Mouse (Mus musculus) right cerebral cortex, postnatal 36 days (tissue): ENCODE data around the gene Agps.

Experiments
- DNase-seq, 2 experiments: peaks; one replicate each; pipeline ENCODE4 v3.0.0; 2022; ENCODE audit warnings: low spot score in 2 of 2, mixed read lengths in 1 of 2

Agps gene

GRCm38 (mm10) chr2:75828931-75829610, 2.9 kb upstream of the Agps start:
- DNase-seq = no peak

GRCm38 (mm10) chr2:75830233-75830632, 1.7 kb upstream of the Agps start:
- DNase-seq = no peak

GRCm38 (mm10) chr2:75832781-75833180, 804 bp downstream of the Agps start:
- DNase-seq = no peak

DNA sequence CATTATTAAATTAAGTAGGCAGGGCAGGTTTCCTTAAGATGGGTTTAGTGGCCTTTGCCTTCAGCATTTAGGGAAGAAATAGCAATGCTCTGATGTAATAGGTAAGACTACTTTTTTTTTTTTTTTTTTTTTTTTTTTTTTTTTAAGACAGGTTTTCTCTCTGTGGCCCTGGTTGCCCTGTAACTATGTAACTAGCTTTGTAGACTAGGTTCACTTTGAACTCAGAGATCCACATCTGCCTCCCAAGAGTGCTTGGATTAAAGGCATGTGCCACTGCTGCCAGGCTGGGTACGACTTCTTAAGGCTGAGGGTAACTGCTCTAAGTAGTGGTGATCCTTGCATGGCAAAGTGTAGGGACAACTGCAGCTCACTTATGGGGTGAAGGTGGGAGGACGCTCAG, 2.5 kb downstream of the Agps start:
- no peak for DNase-seq

GRCm38 (mm10) chr2:75842302-75842701, 10.3 kb downstream of the Agps start:
- DNase-seq = no peak

DNA sequence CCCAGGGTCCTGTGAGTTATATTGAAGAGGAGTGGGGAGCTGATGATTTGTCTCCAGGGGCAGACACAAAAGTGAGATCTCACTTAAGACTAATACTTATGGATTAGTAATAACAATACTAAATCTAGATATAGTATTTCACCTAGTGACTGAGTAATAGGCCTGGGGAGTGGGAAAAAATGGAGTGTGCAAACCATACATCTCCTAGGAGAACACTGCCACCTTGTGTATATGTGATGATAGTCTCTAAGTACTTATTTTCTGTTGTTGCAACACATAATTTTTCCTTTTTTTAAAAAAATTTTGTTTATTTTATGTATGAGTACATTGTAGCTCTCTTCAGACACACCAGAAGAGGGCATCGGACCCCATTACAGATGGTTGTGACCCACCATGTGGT, 15.7 kb downstream of the Agps start:
- no peak for DNase-seq

GRCm38 (mm10) chr2:75852483-75852882, 20.5 kb downstream of the Agps start:
- no peak for DNase-seq

- DNase-seq = no peak
Observed at GRCm38 (mm10) chr2:75854136-75854535, 22.2 kb downstream of the Agps start.

GRCm38 (mm10) chr2:75861115-75861514, 29.1 kb downstream of the Agps start:
- no peak for DNase-seq

DNA sequence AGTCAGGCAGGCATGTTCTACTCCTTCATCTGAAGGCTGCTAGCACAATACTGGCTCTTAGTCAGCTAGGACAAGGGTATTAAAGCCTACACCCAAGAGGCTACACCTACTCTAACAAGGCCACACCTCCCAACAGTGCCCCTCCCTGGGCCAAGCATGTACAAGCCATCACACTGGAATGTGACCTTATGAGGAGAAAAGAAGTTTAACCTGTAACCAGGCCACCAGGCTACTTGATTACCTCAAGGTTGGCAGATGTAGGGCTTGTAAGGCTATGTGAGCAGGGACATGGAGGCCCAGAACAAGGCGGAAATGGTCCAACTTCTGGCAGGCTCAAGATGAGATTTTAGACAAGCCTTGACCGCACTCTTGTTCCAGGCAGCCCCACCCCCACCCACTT, 37.6 kb downstream of the Agps start:
- DNase-seq = no peak

- no peak for DNase-seq
Observed at GRCm38 (mm10) chr2:75874008-75874559, 42.1 kb downstream of the Agps start.

GRCm38 (mm10) chr2:75879791-75880190, 47.8 kb downstream of the Agps start:
- no peak for DNase-seq

DNA sequence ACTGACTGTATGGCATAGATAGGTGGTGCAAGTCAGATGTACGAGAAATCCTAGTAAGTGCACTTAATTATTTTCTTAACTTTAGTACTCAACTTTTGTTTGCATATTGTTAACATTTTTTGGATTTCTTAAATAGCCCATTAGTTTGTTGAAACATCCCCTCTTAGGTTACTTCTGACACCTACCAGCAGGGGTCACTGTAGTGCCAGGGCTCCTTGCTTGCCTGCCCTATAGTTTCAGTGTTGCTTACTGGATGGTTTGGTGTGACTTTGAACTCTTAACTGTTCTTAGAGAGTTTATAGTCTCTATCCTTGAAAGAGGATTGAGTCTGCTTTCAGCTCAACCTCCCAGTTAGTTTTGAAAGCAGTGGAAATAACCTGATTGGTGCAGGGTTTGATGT, 51.6 kb downstream of the Agps start:
- DNase-seq = peak in 1 of 2 experiments; percentile 28

DNA sequence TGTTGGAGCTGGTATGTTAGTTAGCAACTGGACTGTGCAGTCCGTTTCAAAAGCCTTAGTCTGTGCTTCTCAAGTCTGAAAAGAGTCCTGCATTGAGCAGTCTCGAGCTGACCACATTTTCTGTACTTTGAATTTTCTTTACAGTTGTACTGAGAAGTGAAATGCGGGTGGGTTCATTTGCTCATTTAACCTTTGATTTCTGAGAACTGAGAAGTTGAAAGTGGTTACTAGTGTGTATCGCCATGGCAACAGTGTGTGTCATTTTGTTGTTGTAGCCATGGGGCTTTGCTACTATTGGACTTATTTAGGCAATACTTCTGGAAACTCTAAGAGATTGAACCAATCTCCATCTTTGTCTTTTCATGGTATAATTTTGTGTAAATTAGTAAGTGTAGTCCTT, 60.0 kb downstream of the Agps start:
- no peak for DNase-seq

- DNase-seq = no peak
Observed at GRCm38 (mm10) chr2:75895711-75896110, 63.7 kb downstream of the Agps start.

GRCm38 (mm10) chr2:75900281-75900680, 68.3 kb downstream of the Agps start:
- DNase-seq = no peak

GRCm38 (mm10) chr2:75901869-75902268, 69.9 kb downstream of the Agps start:
- no peak for DNase-seq

- DNase-seq = no peak
Observed at GRCm38 (mm10) chr2:75907142-75907541, 75.2 kb downstream of the Agps start.

DNA sequence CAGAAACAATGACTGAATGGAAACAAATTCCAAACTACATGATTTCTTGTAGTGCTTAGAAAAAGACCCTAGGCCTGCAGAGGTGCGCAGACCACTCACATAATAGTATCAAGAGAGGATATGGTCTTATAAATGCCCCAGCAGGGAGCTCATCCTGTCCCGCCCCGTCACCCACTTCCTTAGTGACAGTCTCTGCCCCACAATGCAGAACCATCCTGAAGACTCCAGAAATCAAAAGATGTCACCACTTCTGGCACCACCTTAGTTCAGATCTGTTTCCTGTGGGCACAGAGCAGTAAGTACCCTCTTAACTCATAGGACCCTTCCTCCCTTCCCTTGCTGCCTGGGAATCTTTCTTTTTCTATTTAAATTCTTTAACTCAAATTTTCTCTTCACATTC, 83.1 kb downstream of the Agps start:
- DNase-seq = no peak

GRCm38 (mm10) chr2:75923807-75924340, 91.9 kb downstream of the Agps start:
- no peak for DNase-seq

GRCm38 (mm10) chr2:75926061-75926460, 94.1 kb downstream of the Agps start:
- DNase-seq = no peak

DNA sequence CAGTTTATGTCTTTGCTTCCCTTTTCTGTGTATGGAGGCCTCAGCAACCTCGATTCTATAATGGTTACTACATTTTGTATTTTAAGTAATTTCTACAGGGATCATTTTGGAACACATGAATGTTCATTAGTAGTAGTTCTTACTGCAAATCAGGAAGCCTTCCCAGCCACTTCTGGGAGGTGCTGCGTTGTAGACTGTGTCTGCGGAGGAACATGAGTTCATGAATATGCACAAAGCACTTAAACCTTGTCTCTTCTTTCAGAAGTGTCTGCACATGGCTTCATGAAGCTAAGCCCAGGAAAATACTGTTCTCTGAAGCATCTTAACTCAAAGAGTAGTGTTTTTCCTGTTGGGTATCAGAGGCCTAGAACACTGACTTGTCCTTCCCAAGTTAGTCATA, 96.0 kb downstream of the Agps start:
- DNase-seq = peak in 1 of 2 experiments; percentile 23

GRCm38 (mm10) chr2:75929141-75929540, 97.2 kb downstream of the Agps start:
- DNase-seq = no peak
